Mouse (Mus musculus) left cerebral cortex, postnatal 4 days (tissue): ENCODE data around the gene Eya4. TPM values are rescaled to one million over a fixed set of nuclear protein-coding genes. Genes with fewer than 3 reads are reported as not detected.

ENCODE experiments used
- DNase-seq: peaks from one replicate; pipeline ENCODE4 v3.0.0-alpha.2; 2022
- intact Hi-C: fragments of 180-260 bp; cut with DNase I; formaldehyde crosslinking; loops from one replicate; pipeline ENCODE4 v1.15.1; 2025
- total RNA-seq, 2 experiments: library from RNA; stranded (reverse); gene quantifications; 2 replicates each; pipeline ENCODE4 v1.2.3; 2021

The Eya4 gene
- total RNA-seq, 2 experiments from 2014 or later = 4.6 to 5.2 TPM

GRCm38 (mm10) chr10:23235405-23235804, 115.2 kb downstream of the Eya4 start:
- no peak for DNase-seq
- intact Hi-C loops = no loop called here

GRCm38 (mm10) chr10:23233425-23233824, 117.2 kb downstream of the Eya4 start:
- no peak for DNase-seq
- intact Hi-C loops = no loop called here

GRCm38 (mm10) chr10:23230863-23231262, 119.7 kb downstream of the Eya4 start:
- intact Hi-C loops = no loop called here

GRCm38 (mm10) chr10:23223336-23223735, 127.2 kb downstream of the Eya4 start:
- intact Hi-C loops = no loop called here
- DNase-seq = no peak

More at GRCm38 (mm10) chr10:23230863-23231262, 119.7 kb downstream of the Eya4 start:
- no peak for DNase-seq

- intact Hi-C loops = no loop called here
- no peak for DNase-seq
Measured at GRCm38 (mm10) chr10:23220432-23220831, 130.2 kb downstream of the Eya4 start.

GRCm38 (mm10) chr10:23216815-23217214, 133.8 kb downstream of the Eya4 start:
- no peak for DNase-seq
- intact Hi-C loops = no loop called here

GRCm38 (mm10) chr10:23211381-23211780, 139.2 kb downstream of the Eya4 start:
- no peak for DNase-seq
- intact Hi-C loops = no loop called here

GRCm38 (mm10) chr10:23203885-23204284, 146.7 kb downstream of the Eya4 start:
- intact Hi-C loops = no loop called here
- no peak for DNase-seq

- intact Hi-C loops = no loop called here
- DNase-seq = no peak
Measured at GRCm38 (mm10) chr10:23203144-23203838, 147.3 kb downstream of the Eya4 start.

- DNase-seq = no peak
- intact Hi-C loops = no loop called here
Measured at GRCm38 (mm10) chr10:23202591-23202990, 148.0 kb downstream of the Eya4 start.

- no peak for DNase-seq
- intact Hi-C loops = no loop called here
Measured at GRCm38 (mm10) chr10:23198251-23198650, 152.3 kb downstream of the Eya4 start.

- intact Hi-C loops = no loop called here
- no peak for DNase-seq
Measured at GRCm38 (mm10) chr10:23196336-23196735, 154.2 kb downstream of the Eya4 start.

- DNase-seq = no peak
- intact Hi-C loops = no loop called here
Measured at GRCm38 (mm10) chr10:23195337-23195736, 155.2 kb downstream of the Eya4 start.

GRCm38 (mm10) chr10:23189836-23190235, 160.8 kb downstream of the Eya4 start:
- intact Hi-C loops = no loop called here
- no peak for DNase-seq

- DNase-seq = no peak
- intact Hi-C loops = no loop called here
Measured at GRCm38 (mm10) chr10:23185391-23185790, 165.2 kb downstream of the Eya4 start.

GRCm38 (mm10) chr10:23181572-23182493, 168.8 kb downstream of the Eya4 start:
- intact Hi-C loops = no loop called here
- DNase-seq = no peak

- no peak for DNase-seq
- intact Hi-C loops = no loop called here
Measured at GRCm38 (mm10) chr10:23179285-23179684, 171.3 kb downstream of the Eya4 start.

GRCm38 (mm10) chr10:23177347-23178046, 173.1 kb downstream of the Eya4 start:
- intact Hi-C loops = no loop called here
- no peak for DNase-seq

- DNase-seq = peak; percentile 10
Measured at GRCm38 (mm10) chr10:23176666-23177346, 173.8 kb downstream of the Eya4 start.

GRCm38 (mm10) chr10:23171541-23171940, 179.0 kb downstream of the Eya4 start:
- DNase-seq = no peak
- intact Hi-C loops = no loop called here

More at GRCm38 (mm10) chr10:23176666-23177346, 173.8 kb downstream of the Eya4 start:
- intact Hi-C loops = no loop called here
